Mouse (Mus musculus): ENCODE results near the gene Cradd.

DNA sequence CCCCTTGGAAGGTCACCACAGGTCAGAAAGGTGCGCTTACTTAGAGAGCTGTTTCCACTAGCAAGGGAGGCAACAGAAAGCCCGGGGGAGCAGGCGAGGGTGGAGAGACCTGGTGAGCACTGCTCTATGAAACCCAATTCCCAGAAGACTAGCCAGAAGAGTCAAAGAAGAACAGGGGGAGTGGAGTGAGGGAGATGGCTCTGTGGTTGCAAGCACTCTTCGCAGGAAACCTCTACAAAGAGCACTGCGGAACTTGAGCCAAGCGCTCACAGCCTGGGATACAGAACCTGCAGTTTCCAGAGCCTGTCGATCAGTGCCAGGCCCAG, 24.2 kb downstream of the Cradd start:
- TF ChIP-seq EP300 (IDR thresholded peaks at IDR 0.05; ENCODE audit: low read depth) (no peak), CTCF (IDR thresholded peaks at IDR 0.05; ENCODE audit: low read depth) (no peak)
